Mouse (Mus musculus) liver, embryonic 14.5 days (tissue): ENCODE measurements around the gene Lypd5.

ENCODE experiments used
- CTCF ChIP-seq: IDR thresholded peaks from 2 replicates; pipeline ENCODE4 v1.5.1; 2016; ENCODE audit warnings: antibody characterized with exemption, low read depth, control low read depth
- EP300 ChIP-seq: IDR thresholded peaks from 2 replicates; pipeline ENCODE4 v1.6.1; 2016; ENCODE audit warnings: antibody characterized with exemption, low read depth

- TF ChIP-seq CTCF (no peak), EP300 (no peak)
Measured at GRCm38 (mm10) chr7:24399256-24400081, 50.5 kb downstream of the Lypd5 start, which contains the start of gene Smg9.
